Mouse (Mus musculus) kidney, embryonic 15.5 days (tissue): ENCODE results near the gene Prcd. TPM values are rescaled to one million over a fixed set of nuclear protein-coding genes. Genes with fewer than 3 reads are reported as not detected.
A peak's percentile ranks its signal among the peaks of the same experiment; 100 is the strongest.

Experiments
- ATAC-seq: fragments of 200-750 bp; cut with Nextera tagmentation; replicated peaks from 2 replicates; pipeline ENCODE4 v1.8.0; 2017; ENCODE audit warnings: moderate TSS enrichment; ENCODE audit not compliant: low FRiP score
- H3K27ac ChIP-seq: fragments of 300-500 bp; sonication (generic); 2 replicates; pipeline ENCODE4 v1.5.1; 2015; ENCODE audit warnings: mild to moderate bottlenecking, inconsistent platforms
- H3K27me3 ChIP-seq: fragments of 300-500 bp; sonication (generic); 2 replicates; pipeline ENCODE4 v1.6.1; 2015; ENCODE audit warnings: inconsistent platforms
- H3K36me3 ChIP-seq: fragments of 300-500 bp; sonication (generic); 2 replicates; pipeline ENCODE4 v1.6.1; 2015; ENCODE audit warnings: inconsistent platforms
- H3K4me1 ChIP-seq: fragments of 300-500 bp; sonication (generic); 2 replicates; pipeline ENCODE4 v1.6.1; 2015; ENCODE audit warnings: inconsistent platforms
- H3K4me2 ChIP-seq: fragments of 300-500 bp; sonication (generic); 2 replicates; pipeline ENCODE4 v1.6.1; 2015; ENCODE audit warnings: moderate library complexity, mild to moderate bottlenecking, inconsistent platforms
- H3K4me3 ChIP-seq: fragments of 300-500 bp; sonication (generic); replicated peaks from 2 replicates; pipeline ENCODE4 v1.5.1; 2015; ENCODE audit warnings: mild to moderate bottlenecking, inconsistent platforms
- H3K9ac ChIP-seq: fragments of 300-500 bp; sonication (generic); 2 replicates; pipeline ENCODE4 v1.6.1; 2015; ENCODE audit warnings: mild to moderate bottlenecking, inconsistent platforms
- H3K9me3 ChIP-seq: fragments of 300-500 bp; sonication (generic); replicated peaks from 2 replicates; pipeline ENCODE4 v1.6.1; 2016; ENCODE audit warnings: inconsistent platforms
- WGBS: fragments of 180-500 bp; shearing (Covaris S2); methylation state at CpG from one replicate; pipeline ENCODE4 v1.1.7; 2015; ENCODE audit warnings: mixed read lengths; 5-methylcytosine and 5-hydroxymethylcytosine counted together
- polyA plus RNA-seq: library from polyadenylated mRNA; unstranded; fragments of >200 nt; fragmentation: Nextera tagmentation; extraction: Ambion mirVana; gene quantifications from 2 replicates; pipeline ENCODE4 v1.2.1, GENCODE M21; 2015

The Prcd gene
- polyA plus RNA-seq, 1 experiment from 2014 or later: 1.6 TPM

- no peak for ATAC-seq
- H3K9ac ChIP-seq: no peak overlapping the region
- H3K4me1 ChIP-seq: peaks cover 42% of the 10 kb centered on the region
- H3K27me3 ChIP-seq: peaks cover 17% of the 10 kb centered on the region
- H3K36me3 ChIP-seq: peaks cover 3% of the 10 kb centered on the region
- no peak overlapping the region for H3K4me2 ChIP-seq
- 85% methylated on average over 8 of the region's 8 CpGs for WGBS
- no peak overlapping the region for H3K4me3 ChIP-seq
- no peak overlapping the region for H3K27ac ChIP-seq
- no peaks in the 10 kb centered on the region for H3K9me3 ChIP-seq
Measured at GRCm38 (mm10) chr11:116667930-116668329, 14.6 kb downstream of the Prcd start.

- no peak overlapping the region for H3K4me3 ChIP-seq
- H3K27me3 ChIP-seq: peaks cover 12% of the 10 kb centered on the region
- no peaks in the 10 kb centered on the region for H3K9me3 ChIP-seq
- no peak for ATAC-seq
- no peak overlapping the region for H3K27ac ChIP-seq
- WGBS: 75% methylated on average over 10 of the region's 10 CpGs
- H3K36me3 ChIP-seq: peaks cover 8% of the 10 kb centered on the region
- H3K4me1 ChIP-seq: peaks cover 42% of the 10 kb centered on the region
- no peak overlapping the region for H3K9ac ChIP-seq
- no peak overlapping the region for H3K4me2 ChIP-seq
Measured at GRCm38 (mm10) chr11:116668381-116668825, 15.1 kb downstream of the Prcd start.

GRCm38 (mm10) chr11:116668839-116669238 lies 15.5 kb downstream of the Prcd start:
- no peak for ATAC-seq
- peaks cover 10% of the 10 kb centered on the region for H3K27me3 ChIP-seq
- no peak overlapping the region for H3K4me3 ChIP-seq
- peaks cover 12% of the 10 kb centered on the region for H3K36me3 ChIP-seq
- peaks cover 42% of the 10 kb centered on the region for H3K4me1 ChIP-seq
- H3K9me3 ChIP-seq: no peaks in the 10 kb centered on the region
- no peak overlapping the region for H3K27ac ChIP-seq
- H3K9ac ChIP-seq: no peak overlapping the region
- WGBS: 26% methylated on average over 7 of the region's 7 CpGs
- no peak overlapping the region for H3K4me2 ChIP-seq

GRCm38 (mm10) chr11:116669316-116669715 lies 16.0 kb downstream of the Prcd start:
- no peak overlapping the region for H3K4me2 ChIP-seq
- H3K4me3 ChIP-seq: no peak overlapping the region
- H3K36me3 ChIP-seq: peaks cover 17% of the 10 kb centered on the region
- H3K9me3 ChIP-seq: no peaks in the 10 kb centered on the region
- no peak overlapping the region for H3K27ac ChIP-seq
- WGBS: 14% methylated on average over 5 of the region's 5 CpGs
- H3K4me1 ChIP-seq: peaks cover 42% of the 10 kb centered on the region
- H3K9ac ChIP-seq: no peak overlapping the region
- H3K27me3 ChIP-seq: peaks cover 5% of the 10 kb centered on the region; the same call in 1 of the 2 replicates
- no peak for ATAC-seq

GRCm38 (mm10) chr11:116669787-116670365 lies 16.5 kb downstream of the Prcd start:
- Histone ChIP-seq H3K9me3 (no peaks in the 10 kb centered on the region), H3K4me2 (no peak overlapping the region), H3K9ac (no peak overlapping the region), H3K36me3 (peaks cover 23% of the 10 kb centered on the region), H3K4me1 (peaks cover 48% of the 10 kb centered on the region), H3K4me3 (no peak overlapping the region), H3K27ac (no peak overlapping the region), H3K27me3 (peaks cover 4% of the 10 kb centered on the region; the same call in 1 of the 2 replicates)
- no peak for ATAC-seq
- WGBS: 44% methylated on average over 13 of the region's 13 CpGs

- no peak overlapping the region for H3K9ac ChIP-seq
- no peak overlapping the region for H3K27ac ChIP-seq
- no peaks in the 10 kb centered on the region for H3K9me3 ChIP-seq
- peaks cover 28% of the 10 kb centered on the region for H3K36me3 ChIP-seq
- peaks cover 4% of the 10 kb centered on the region; the same call in 1 of the 2 replicates for H3K27me3 ChIP-seq
- H3K4me2 ChIP-seq: no peak overlapping the region
- no peak overlapping the region for H3K4me3 ChIP-seq
- 79% methylated on average over 7 of the region's 7 CpGs for WGBS
- peaks cover 53% of the 10 kb centered on the region for H3K4me1 ChIP-seq
- ATAC-seq: no peak
Measured at GRCm38 (mm10) chr11:116670386-116670785, 17.1 kb downstream of the Prcd start.

GRCm38 (mm10) chr11:116671112-116671844 lies 17.9 kb downstream of the Prcd start:
- H3K9ac ChIP-seq: peak overlapping the region; percentile 90
- H3K4me2 ChIP-seq: peak overlapping the region; percentile 72
- H3K36me3 ChIP-seq: peaks cover 37% of the 10 kb centered on the region
- H3K4me3 ChIP-seq: peak overlapping the region; percentile 88
- peak overlapping the region; percentile 83 for H3K27ac ChIP-seq
- 2% methylated on average over 45 of the region's 45 CpGs for WGBS
- peaks cover 4% of the 10 kb centered on the region; the same call in 1 of the 2 replicates for H3K27me3 ChIP-seq
- peaks cover 51% of the 10 kb centered on the region for H3K4me1 ChIP-seq
- peak; percentile 86 for ATAC-seq
- H3K9me3 ChIP-seq: no peaks in the 10 kb centered on the region

GRCm38 (mm10) chr11:116671845-116672434 lies 18.6 kb downstream of the Prcd start:
- peak overlapping the region; percentile 72 for H3K4me2 ChIP-seq
- no peaks in the 10 kb centered on the region for H3K9me3 ChIP-seq
- ATAC-seq: peak; percentile 7; the same call in 1 of the 2 replicates
- peak overlapping the region; percentile 88 for H3K4me3 ChIP-seq
- H3K4me1 ChIP-seq: peaks cover 53% of the 10 kb centered on the region
- peaks cover 4% of the 10 kb centered on the region; the same call in 1 of the 2 replicates for H3K27me3 ChIP-seq
- peaks cover 43% of the 10 kb centered on the region for H3K36me3 ChIP-seq
- whole genome bisulfite sequencing: under 1% methylated on average over 24 of the region's 24 CpGs
- H3K9ac ChIP-seq: peak overlapping the region; percentile 90
- peak overlapping the region; percentile 83 for H3K27ac ChIP-seq

GRCm38 (mm10) chr11:116672595-116672994 lies 19.3 kb downstream of the Prcd start:
- Histone ChIP-seq H3K27me3 (peaks cover 4% of the 10 kb centered on the region; the same call in 1 of the 2 replicates), H3K4me1 (peaks cover 53% of the 10 kb centered on the region), H3K4me2 (peak overlapping the region; percentile 72), H3K27ac (peak overlapping the region; percentile 64; the same call in 1 of the 2 replicates), H3K9ac (peak overlapping the region; percentile 90), H3K9me3 (no peaks in the 10 kb centered on the region), H3K36me3 (peaks cover 50% of the 10 kb centered on the region), H3K4me3 (peak overlapping the region; percentile 88)
- ATAC-seq: no peak
- WGBS: 15% methylated on average over 7 of the region's 7 CpGs

- Histone ChIP-seq H3K4me1 (peaks cover 53% of the 10 kb centered on the region), H3K36me3 (peaks cover 57% of the 10 kb centered on the region), H3K4me2 (peak overlapping the region; percentile 72), H3K27ac (peak overlapping the region; percentile 64), H3K4me3 (0 out of 2 replicates have a peak overlapping the region, but pooled peaks have one; percentile 5), H3K9ac (peak overlapping the region; percentile 90; the same call in 1 of the 2 replicates), H3K27me3 (peaks cover 4% of the 10 kb centered on the region; the same call in 1 of the 2 replicates), H3K9me3 (no peaks in the 10 kb centered on the region)
- no peak for ATAC-seq
- WGBS: 80% methylated on average over 2 of the region's 2 CpGs
Measured at GRCm38 (mm10) chr11:116673410-116673809, 20.1 kb downstream of the Prcd start.

GRCm38 (mm10) chr11:116674616-116675379 lies 21.5 kb downstream of the Prcd start:
- 55% methylated on average over 7 of the region's 7 CpGs for WGBS
- peaks cover 3% of the 10 kb centered on the region; the same call in 1 of the 2 replicates for H3K27me3 ChIP-seq
- H3K9me3 ChIP-seq: no peaks in the 10 kb centered on the region
- H3K36me3 ChIP-seq: peaks cover 71% of the 10 kb centered on the region
- no peak overlapping the region for H3K4me2 ChIP-seq
- peak overlapping the region; percentile 64 for H3K27ac ChIP-seq
- no peak overlapping the region for H3K9ac ChIP-seq
- no peak overlapping the region for H3K4me3 ChIP-seq
- peaks cover 44% of the 10 kb centered on the region for H3K4me1 ChIP-seq
- no peak; the same call in 1 of the 2 replicates for ATAC-seq
